Mouse (Mus musculus): ENCODE results near the gene Def8. TPM values are rescaled to one million over a fixed set of nuclear protein-coding genes. Genes with fewer than 3 reads are reported as not detected.

Def8 gene
- polyA plus RNA-seq, 1 experiment from 2014 or later: 38.8 TPM

- 89% methylated on average over 7 of the region's 7 CpGs for WGBS
- no peaks in the 10 kb centered on the region for H3K27me3 ChIP-seq (ENCODE audit: control insufficient read depth, insufficient read depth, low read length)
- H3K4me3 ChIP-seq (ENCODE audit: low read depth, low read length): no peak overlapping the region
- H3K9ac ChIP-seq (replicated peaks; ENCODE audit: low read length): no peak overlapping the region
- peaks cover 9% of the 10 kb centered on the region for H3K36me3 ChIP-seq (replicated peaks; ENCODE audit: control insufficient read depth, insufficient read depth, low read depth, low read length)
- no peak for ATAC-seq (replicated peaks; ENCODE audit: insufficient number of reproducible peaks, low FRiP score, low TSS enrichment, low read depth)
- no peak overlapping the region for H3K27ac ChIP-seq (replicated peaks; ENCODE audit: low read depth, low read length)
- DNase-seq (ENCODE audit: low spot score): no peak
- no peaks in the 10 kb centered on the region for H3K9me3 ChIP-seq (replicated peaks; ENCODE audit: control insufficient read depth, low read length)
- no peak overlapping the region for H3K4me2 ChIP-seq (ENCODE audit: low read depth, low read length)
- H3K4me1 ChIP-seq (ENCODE audit: control insufficient read depth, insufficient read depth, low read length): no peaks in the 10 kb centered on the region; the same call in 1 of the 2 replicates
Measured at GRCm38 (mm10) chr8:123482627-123483026, 59.3 kb downstream of the Def8 start.

GRCm38 (mm10) chr8:123491280-123492075, 68.2 kb downstream of the Def8 start:
- Histone ChIP-seq H3K36me3 (replicated peaks; ENCODE audit: control insufficient read depth, insufficient read depth, low read depth, low read length) (peaks cover 15% of the 10 kb centered on the region), H3K27ac (replicated peaks; ENCODE audit: low read depth, low read length) (no peak overlapping the region), H3K4me1 (ENCODE audit: control insufficient read depth, insufficient read depth, low read length) (no peaks in the 10 kb centered on the region), H3K4me3 (ENCODE audit: low read depth, low read length) (no peak overlapping the region), H3K9me3 (replicated peaks; ENCODE audit: control insufficient read depth, low read length) (no peaks in the 10 kb centered on the region), H3K4me2 (ENCODE audit: low read depth, low read length) (no peak overlapping the region), H3K27me3 (ENCODE audit: control insufficient read depth, insufficient read depth, low read length) (no peaks in the 10 kb centered on the region), H3K9ac (replicated peaks; ENCODE audit: low read length) (no peak overlapping the region)
- DNase-seq (ENCODE audit: low spot score): no peak
- 91% methylated on average over 15 of the region's 15 CpGs for WGBS
- no peak for ATAC-seq (replicated peaks; ENCODE audit: insufficient number of reproducible peaks, low FRiP score, low TSS enrichment, low read depth)

GRCm38 (mm10) chr8:123492898-123493297, 69.6 kb downstream of the Def8 start:
- no peaks in the 10 kb centered on the region for H3K9me3 ChIP-seq (replicated peaks; ENCODE audit: control insufficient read depth, low read length)
- H3K4me2 ChIP-seq (ENCODE audit: low read depth, low read length): no peak overlapping the region
- H3K27me3 ChIP-seq (ENCODE audit: control insufficient read depth, insufficient read depth, low read length): no peaks in the 10 kb centered on the region
- H3K27ac ChIP-seq (replicated peaks; ENCODE audit: low read depth, low read length): no peak overlapping the region
- H3K4me1 ChIP-seq (ENCODE audit: control insufficient read depth, insufficient read depth, low read length): no peaks in the 10 kb centered on the region
- 96% methylated on average over 9 of the region's 9 CpGs for WGBS
- ATAC-seq (replicated peaks; ENCODE audit: insufficient number of reproducible peaks, low FRiP score, low TSS enrichment, low read depth) (no peak), DNase-seq (ENCODE audit: low spot score) (no peak)
- H3K4me3 ChIP-seq (ENCODE audit: low read depth, low read length): no peak overlapping the region
- H3K9ac ChIP-seq (replicated peaks; ENCODE audit: low read length): no peak overlapping the region
- peaks cover 12% of the 10 kb centered on the region for H3K36me3 ChIP-seq (replicated peaks; ENCODE audit: control insufficient read depth, insufficient read depth, low read depth, low read length)

- ATAC-seq (replicated peaks; ENCODE audit: insufficient number of reproducible peaks, low FRiP score, low TSS enrichment, low read depth): no peak
- Histone ChIP-seq H3K4me3 (ENCODE audit: low read depth, low read length) (no peak overlapping the region), H3K36me3 (replicated peaks; ENCODE audit: control insufficient read depth, insufficient read depth, low read depth, low read length) (peaks cover 25% of the 10 kb centered on the region), H3K27ac (replicated peaks; ENCODE audit: low read depth, low read length) (no peak overlapping the region), H3K9me3 (replicated peaks; ENCODE audit: control insufficient read depth, low read length) (no peaks in the 10 kb centered on the region), H3K4me2 (ENCODE audit: low read depth, low read length) (no peak overlapping the region), H3K4me1 (ENCODE audit: control insufficient read depth, insufficient read depth, low read length) (no peaks in the 10 kb centered on the region), H3K27me3 (ENCODE audit: control insufficient read depth, insufficient read depth, low read length) (no peaks in the 10 kb centered on the region), H3K9ac (replicated peaks; ENCODE audit: low read length) (no peak overlapping the region)
- WGBS: 86% methylated on average over 4 of the region's 4 CpGs
- no peak for DNase-seq (ENCODE audit: low spot score)
Measured at GRCm38 (mm10) chr8:123497699-123498098, 74.4 kb downstream of the Def8 start.

DNA sequence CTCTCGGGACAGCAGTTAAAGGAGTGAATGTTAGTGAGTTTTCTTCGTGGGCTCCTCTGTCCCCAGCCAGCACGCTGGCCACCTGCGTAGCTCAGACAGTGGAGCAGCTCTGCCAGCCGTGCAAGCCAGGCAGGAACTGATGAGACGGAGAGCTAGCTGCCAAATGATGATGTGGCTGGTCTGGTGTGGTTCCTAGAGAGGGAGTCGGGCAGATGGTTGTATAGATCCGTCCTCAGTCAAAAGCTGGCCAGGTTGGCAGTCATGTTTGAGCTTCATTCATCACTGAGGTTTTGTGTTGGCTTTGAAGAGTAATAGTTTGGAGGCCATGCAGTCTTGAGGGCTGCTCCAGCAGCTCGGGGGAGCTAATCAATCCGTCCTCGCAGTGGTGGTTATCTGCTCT, 75.6 kb downstream of the Def8 start:
- H3K27ac ChIP-seq (replicated peaks; ENCODE audit: low read depth, low read length): no peak overlapping the region
- no peaks in the 10 kb centered on the region for H3K4me1 ChIP-seq (ENCODE audit: control insufficient read depth, insufficient read depth, low read length)
- H3K9me3 ChIP-seq (replicated peaks; ENCODE audit: control insufficient read depth, low read length): no peaks in the 10 kb centered on the region
- H3K27me3 ChIP-seq (ENCODE audit: control insufficient read depth, insufficient read depth, low read length): no peaks in the 10 kb centered on the region
- ATAC-seq (replicated peaks; ENCODE audit: insufficient number of reproducible peaks, low FRiP score, low TSS enrichment, low read depth): no peak
- no peak overlapping the region for H3K4me3 ChIP-seq (ENCODE audit: low read depth, low read length)
- DNase-seq (ENCODE audit: low spot score): no peak
- H3K36me3 ChIP-seq (replicated peaks; ENCODE audit: control insufficient read depth, insufficient read depth, low read depth, low read length): peaks cover 32% of the 10 kb centered on the region
- no peak overlapping the region for H3K9ac ChIP-seq (replicated peaks; ENCODE audit: low read length)
- 92% methylated on average over 11 of the region's 11 CpGs for WGBS
- H3K4me2 ChIP-seq (ENCODE audit: low read depth, low read length): no peak overlapping the region

GRCm38 (mm10) chr8:123499556-123499955, 76.2 kb downstream of the Def8 start:
- DNase-seq (ENCODE audit: low spot score): no peak
- Histone ChIP-seq H3K4me3 (ENCODE audit: low read depth, low read length) (no peak overlapping the region), H3K9me3 (replicated peaks; ENCODE audit: control insufficient read depth, low read length) (no peaks in the 10 kb centered on the region), H3K9ac (replicated peaks; ENCODE audit: low read length) (no peak overlapping the region), H3K27ac (replicated peaks; ENCODE audit: low read depth, low read length) (no peak overlapping the region), H3K4me2 (ENCODE audit: low read depth, low read length) (no peak overlapping the region), H3K36me3 (replicated peaks; ENCODE audit: control insufficient read depth, insufficient read depth, low read depth, low read length) (peaks cover 27% of the 10 kb centered on the region), H3K4me1 (ENCODE audit: control insufficient read depth, insufficient read depth, low read length) (no peaks in the 10 kb centered on the region), H3K27me3 (ENCODE audit: control insufficient read depth, insufficient read depth, low read length) (no peaks in the 10 kb centered on the region)
- ATAC-seq (replicated peaks; ENCODE audit: insufficient number of reproducible peaks, low FRiP score, low TSS enrichment, low read depth): no peak
- 92% methylated on average over 11 of the region's 11 CpGs for WGBS

DNA sequence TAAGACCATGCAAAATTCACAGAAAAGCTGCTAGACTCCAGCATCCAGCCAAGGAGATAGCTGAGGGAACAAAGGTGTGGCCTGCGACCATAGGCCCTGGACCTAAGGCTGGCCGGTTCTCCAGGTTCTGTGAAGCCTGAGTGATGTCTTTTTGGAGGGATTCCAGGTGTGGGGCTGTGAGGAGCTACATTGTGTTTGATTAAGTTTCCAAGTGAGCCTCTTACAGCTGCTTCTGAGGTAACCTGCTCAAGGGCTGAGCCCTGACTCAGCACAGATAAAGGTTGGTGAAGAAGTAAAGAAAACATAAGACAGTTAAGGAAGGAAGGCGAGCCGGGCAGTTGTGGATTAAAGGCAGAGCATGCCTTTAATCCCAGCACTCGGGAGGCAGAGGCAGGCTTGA, 78.9 kb downstream of the Def8 start:
- H3K4me1 ChIP-seq (ENCODE audit: control insufficient read depth, insufficient read depth, low read length): no peaks in the 10 kb centered on the region
- peaks cover 27% of the 10 kb centered on the region for H3K36me3 ChIP-seq (replicated peaks; ENCODE audit: control insufficient read depth, insufficient read depth, low read depth, low read length)
- H3K4me2 ChIP-seq (ENCODE audit: low read depth, low read length): no peak overlapping the region
- no peak overlapping the region for H3K9ac ChIP-seq (replicated peaks; ENCODE audit: low read length)
- 89% methylated on average over 5 of the region's 5 CpGs for WGBS
- no peak overlapping the region for H3K27ac ChIP-seq (replicated peaks; ENCODE audit: low read depth, low read length)
- no peaks in the 10 kb centered on the region for H3K9me3 ChIP-seq (replicated peaks; ENCODE audit: control insufficient read depth, low read length)
- H3K27me3 ChIP-seq (ENCODE audit: control insufficient read depth, insufficient read depth, low read length): no peaks in the 10 kb centered on the region
- no peak for DNase-seq (ENCODE audit: low spot score)
- H3K4me3 ChIP-seq (ENCODE audit: low read depth, low read length): no peak overlapping the region
- no peak for ATAC-seq (replicated peaks; ENCODE audit: insufficient number of reproducible peaks, low FRiP score, low TSS enrichment, low read depth)

DNA sequence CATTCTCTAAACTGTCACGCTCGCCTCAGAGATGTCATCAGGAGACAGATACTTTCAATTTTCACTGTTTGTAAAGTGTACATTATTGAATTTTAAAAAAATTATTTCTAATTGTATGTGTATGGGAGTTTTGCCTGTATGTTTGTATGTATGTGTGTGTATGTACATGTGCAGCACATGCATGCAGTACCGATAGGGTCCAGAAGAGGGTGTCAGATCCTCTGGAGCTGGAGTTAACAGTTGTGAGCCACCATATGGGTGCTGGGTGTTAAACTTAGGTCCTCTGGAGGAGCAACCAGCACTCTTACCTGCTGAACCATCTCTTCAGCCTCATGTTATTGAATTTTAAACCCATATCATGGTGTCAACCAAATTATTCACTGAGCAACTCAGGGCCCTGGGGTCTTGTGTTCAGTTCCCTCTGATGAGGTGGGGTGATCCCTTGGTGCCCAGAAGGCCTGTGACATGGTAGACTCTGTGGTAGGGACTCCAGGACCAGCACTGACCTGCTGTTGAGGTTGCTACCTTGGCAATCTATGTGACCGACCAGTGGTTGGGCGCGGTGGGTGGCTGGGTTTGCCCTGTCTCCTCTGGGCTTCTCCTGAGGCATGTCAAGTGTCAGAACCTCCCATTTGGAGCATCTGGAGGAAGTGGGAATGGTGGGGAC, 80.6 kb downstream of the Def8 start:
- Histone ChIP-seq H3K4me3 (ENCODE audit: low read depth, low read length) (no peak overlapping the region), H3K9me3 (replicated peaks; ENCODE audit: control insufficient read depth, low read length) (no peaks in the 10 kb centered on the region), H3K36me3 (replicated peaks; ENCODE audit: control insufficient read depth, insufficient read depth, low read depth, low read length) (peaks cover 22% of the 10 kb centered on the region), H3K4me2 (ENCODE audit: low read depth, low read length) (no peak overlapping the region), H3K27me3 (ENCODE audit: control insufficient read depth, insufficient read depth, low read length) (no peaks in the 10 kb centered on the region), H3K27ac (replicated peaks; ENCODE audit: low read depth, low read length) (no peak overlapping the region), H3K4me1 (ENCODE audit: control insufficient read depth, insufficient read depth, low read length) (no peaks in the 10 kb centered on the region), H3K9ac (replicated peaks; ENCODE audit: low read length) (no peak overlapping the region)
- ATAC-seq (replicated peaks; ENCODE audit: insufficient number of reproducible peaks, low FRiP score, low TSS enrichment, low read depth) (no peak), DNase-seq (ENCODE audit: low spot score) (no peak)
- 96% methylated on average over 6 of the region's 6 CpGs for WGBS
